Mouse (Mus musculus) cerebellum, adult 18-20 months (tissue): ENCODE measurements at regions not wholly inside any gene's neighbourhood (a gene's known extent, or its start where the extent isn't known, plus 50 kb on each side); places are given as distances from the start of the nearest gene placed in this dataset.

Experiments
- DNase-seq, 2 experiments: peaks; one replicate each; pipeline ENCODE4 v3.0.0; 2021

- no peak for DNase-seq
Observed at GRCm38 (mm10) chr12:79879093-79879917, 233.5 kb downstream of the Zfp36l1 start.

DNA sequence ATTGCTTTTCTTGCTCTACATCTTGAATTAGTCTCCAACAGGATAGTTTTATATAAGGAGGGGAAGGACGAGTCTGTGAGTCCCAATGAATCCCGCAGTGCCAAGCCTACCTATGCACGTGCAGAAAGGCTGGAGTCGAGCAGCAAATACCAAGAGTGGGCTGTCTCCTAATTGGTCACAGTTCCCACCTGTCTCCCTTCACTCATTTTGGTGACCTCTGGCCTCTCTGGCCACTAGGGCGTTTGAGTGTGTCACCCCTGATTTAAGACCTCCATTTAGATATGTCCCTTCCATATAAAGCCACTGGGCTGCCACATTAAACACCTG, 234.1 kb downstream of the Zfp36l1 start:
- DNase-seq: no peak

DNA sequence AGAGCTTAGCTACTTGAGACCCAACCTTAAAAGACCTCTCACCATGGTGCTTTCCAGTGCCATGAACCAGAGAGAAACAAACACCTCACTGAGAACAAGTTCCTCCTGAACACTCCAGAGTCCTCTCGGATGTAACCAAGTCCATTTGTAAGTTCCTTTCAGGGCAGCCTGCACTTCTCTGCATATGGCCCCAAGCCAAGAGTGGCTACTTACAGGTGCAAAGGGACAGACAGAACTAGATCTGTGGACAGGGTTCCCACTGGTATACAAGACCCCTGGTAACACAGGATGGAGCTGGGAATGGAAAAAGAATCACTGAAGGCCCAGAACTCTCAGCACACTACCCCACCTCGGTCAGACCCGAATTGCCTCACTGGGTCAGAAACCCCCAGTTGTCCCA, 234.7 kb downstream of the Zfp36l1 start:
- no peak for DNase-seq

DNA sequence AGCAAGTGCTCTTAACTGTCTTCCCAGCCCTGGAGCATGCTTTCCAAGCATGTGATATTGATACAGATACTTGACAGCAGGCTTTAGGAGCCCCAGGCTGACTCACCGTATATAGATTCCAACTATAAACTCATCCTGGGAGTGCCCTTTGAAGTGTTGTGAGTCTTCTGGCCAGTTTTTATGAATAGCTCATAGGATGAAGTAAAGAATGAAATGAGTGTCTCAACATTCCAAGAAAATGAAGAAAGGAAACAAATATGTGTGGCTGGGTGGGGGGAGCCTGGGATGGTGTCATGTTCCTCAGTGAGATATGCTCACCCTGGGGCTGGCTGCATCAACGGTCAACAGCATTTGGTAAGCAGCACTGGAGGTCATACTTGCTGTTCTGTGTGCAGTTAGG, 238.5 kb downstream of the Zfp36l1 start:
- no peak for DNase-seq

DNA sequence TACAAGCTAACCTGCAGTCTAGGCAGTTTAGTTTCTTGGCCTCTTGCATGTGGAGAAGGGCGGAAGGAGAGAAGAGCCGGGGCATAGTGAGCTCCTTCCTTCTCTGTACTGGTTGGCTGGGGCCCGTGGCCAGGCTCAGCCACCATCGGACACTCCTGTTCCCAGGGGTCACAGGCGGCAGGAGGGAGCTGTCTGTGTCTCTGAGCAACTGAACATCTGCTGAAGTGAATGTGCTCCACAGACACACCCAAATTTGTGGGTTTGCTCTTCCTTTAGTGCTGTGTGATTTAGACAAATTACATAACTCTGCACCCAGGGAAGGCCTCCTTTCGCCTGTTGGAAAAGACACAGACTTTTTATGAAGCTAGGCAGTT, 247.6 kb downstream of the Zfp36l1 start:
- DNase-seq: no peak

- no peak for DNase-seq
Observed at GRCm38 (mm10) chr12:79864346-79865178, 248.3 kb downstream of the Zfp36l1 start.
